Mouse (Mus musculus) ES-E14 (cell line): Measurements from ENCODE around the gene Kcnn1. TPM values are rescaled to one million over a fixed set of nuclear protein-coding genes. Genes with fewer than 3 reads are reported as not detected.

Source experiments
- DNase-seq: peaks from one replicate; pipeline ENCODE4 v3.0.0-alpha.2; 2013; ENCODE audit warnings: low read depth, low spot score
- H3K27ac ChIP-seq: 2 replicates; pipeline ENCODE4 v1.5.1; 2012; ENCODE audit warnings: low read depth, mild to moderate bottlenecking, low read length, moderate library complexity, mixed read lengths; ENCODE audit not compliant: poor library complexity, insufficient read depth, severe bottlenecking
- H3K36me3 ChIP-seq: 2 replicates; pipeline ENCODE4 v1.6.1; 2012; ENCODE audit warnings: mild to moderate bottlenecking, low read length, moderate library complexity, mixed read lengths; ENCODE audit not compliant: control insufficient read depth, poor library complexity, insufficient read depth, severe bottlenecking
- H3K4me1 ChIP-seq, 2 experiments: fragments of 150-350 bp in 1 of 2; sonication (generic) in 1 of 2; 2 replicates each; pipeline ENCODE4 v1.6.1; 2012; ENCODE audit warnings: low read length in 2 of 2, mild to moderate bottlenecking in 1 of 2, mixed read lengths in 1 of 2; ENCODE audit not compliant: control insufficient read depth in 2 of 2, insufficient read depth in 2 of 2, poor library complexity in 1 of 2
- H3K4me3 ChIP-seq, 2 experiments: fragments of 150-350 bp in 1 of 2; sonication (generic) in 1 of 2; 2 replicates each; pipeline ENCODE4 v1.5.1; 2012; ENCODE audit warnings: low read length in 2 of 2, low read depth in 1 of 2, mild to moderate bottlenecking in 1 of 2, mixed read lengths in 1 of 2; ENCODE audit not compliant: insufficient read depth in 1 of 2, poor library complexity in 1 of 2, severe bottlenecking in 1 of 2
- H3K9ac ChIP-seq: 2 replicates; pipeline ENCODE4 v1.6.1; 2012; ENCODE audit warnings: low read depth, mild to moderate bottlenecking, low read length, mixed read lengths; ENCODE audit not compliant: poor library complexity, insufficient read depth, severe bottlenecking
- H3K9me3 ChIP-seq: fragments of 150-350 bp; sonication (generic); 2 replicates; pipeline ENCODE4 v1.6.1; 2012; ENCODE audit warnings: low read depth, mild to moderate bottlenecking, low read length; ENCODE audit not compliant: control insufficient read depth, insufficient read depth
- CHD2 ChIP-seq: IDR thresholded peaks from 2 replicates; pipeline ENCODE4 v1.6.1; 2014; ENCODE audit warnings: mild to moderate bottlenecking, low read depth, low read length, inconsistent platforms
- HCFC1 ChIP-seq: IDR thresholded peaks from 2 replicates; pipeline ENCODE4 v1.6.1; 2012; ENCODE audit warnings: low read length, inconsistent platforms, borderline replicate concordance; ENCODE audit not compliant: insufficient read depth
- MAFK ChIP-seq: IDR thresholded peaks from 2 replicates; pipeline ENCODE4 v1.6.1; 2014; ENCODE audit warnings: mild to moderate bottlenecking, low read depth, low read length, inconsistent platforms; ENCODE audit not compliant: insufficient read depth
- ZC3H11A ChIP-seq: IDR thresholded peaks from 2 replicates; pipeline ENCODE4 v1.6.1; 2012; ENCODE audit warnings: low read depth, mild to moderate bottlenecking, inconsistent platforms, low read length, borderline replicate concordance
- ZNF384 ChIP-seq: IDR thresholded peaks from 2 replicates; pipeline ENCODE4 v1.6.1; 2012; ENCODE audit warnings: low read depth, low read length, inconsistent platforms
- in situ Hi-C, 2 experiments: fragments of 600-800 bp; cut with MboI; formaldehyde crosslinking; loops; one replicate each; pipeline ENCODE4 v1.15.1; 2025; ENCODE audit warnings: low sequenced_read_pairs in 2 of 2, inconsistent platforms in 1 of 2; ENCODE audit not compliant: unreplicated experiment in 2 of 2
- total RNA-seq: library from RNA; depleted of rRNA; stranded (reverse); fragments of 300-350 nt; gene quantifications from 2 replicates; pipeline ENCODE4 v1.2.3, GENCODE M21; 2012

The Kcnn1 gene
- total RNA-seq, 1 experiment = 3.7 TPM

- H3K4me3 ChIP-seq = peak overlapping the region; percentile 59 to 66; a peak in 3 of 4 replicates
- peak; percentile 89 for DNase-seq
- no peak for TF ChIP-seq ZNF384
- TF ChIP-seq CHD2 = no peak
- no peak for TF ChIP-seq MAFK
These were observed 28.3 kb upstream of the Kcnn1 start for GRCm38 (mm10) chr8:70891356-70891755.

GRCm38 (mm10) chr8:70890656-70891055, 27.6 kb upstream of the Kcnn1 start:
- in situ Hi-C loops = no loop called here
- Histone ChIP-seq H3K9ac (no peak overlapping the region), H3K9me3 (no peaks in the 10 kb centered on the region), H3K4me1 (peaks cover 8 to 27% of the 10 kb centered on the region in 2 experiments), H3K27ac (no peak overlapping the region), H3K4me3 (no peak overlapping the region), H3K36me3 (peaks cover 19% of the 10 kb centered on the region)
- TF ChIP-seq HCFC1 (no peak), ZNF384 (no peak), ZC3H11A (no peak), MAFK (no peak), CHD2 (no peak)
- DNase-seq = no peak

More at GRCm38 (mm10) chr8:70891356-70891755, 28.3 kb upstream of the Kcnn1 start:
- no peak overlapping the region for H3K9ac ChIP-seq
- in situ Hi-C loops = no loop called here
- H3K9me3 ChIP-seq = no peaks in the 10 kb centered on the region
- peaks cover 4 to 23% of the 10 kb centered on the region in 2 experiments; a peak in 3 of 4 replicates for H3K4me1 ChIP-seq
- H3K36me3 ChIP-seq = peaks cover 26% of the 10 kb centered on the region
- no peak overlapping the region for H3K27ac ChIP-seq

GRCm38 (mm10) chr8:70887669-70888068, 24.6 kb upstream of the Kcnn1 start:
- no peaks in the 10 kb centered on the region for H3K36me3 ChIP-seq
- DNase-seq = no peak
- H3K9me3 ChIP-seq = no peaks in the 10 kb centered on the region
- TF ChIP-seq MAFK = no peak
- no peak for TF ChIP-seq ZC3H11A
- TF ChIP-seq HCFC1 = no peak
- TF ChIP-seq CHD2 = no peak
- TF ChIP-seq ZNF384 = no peak
- H3K9ac ChIP-seq = no peak overlapping the region
- H3K4me3 ChIP-seq = peak overlapping the region in 1 of 2 experiments; percentile 47; a peak in 2 of 4 replicates
- in situ Hi-C loops = no loop called here
- H3K27ac ChIP-seq = no peak overlapping the region
- H3K4me1 ChIP-seq = peaks cover 8 to 29% of the 10 kb centered on the region in 2 experiments

GRCm38 (mm10) chr8:70885612-70886011, 22.6 kb upstream of the Kcnn1 start:
- no peak overlapping the region for H3K27ac ChIP-seq
- TF ChIP-seq ZC3H11A = no peak
- TF ChIP-seq HCFC1 = no peak
- no peak for TF ChIP-seq MAFK
- TF ChIP-seq ZNF384 = no peak
- no peak for TF ChIP-seq CHD2
- peaks cover 4 to 22% of the 10 kb centered on the region in 2 experiments for H3K4me1 ChIP-seq
- H3K9ac ChIP-seq = no peak overlapping the region
- H3K36me3 ChIP-seq = no peaks in the 10 kb centered on the region
- H3K4me3 ChIP-seq = no peak overlapping the region
- in situ Hi-C loops = no loop called here
- DNase-seq = no peak
- no peaks in the 10 kb centered on the region for H3K9me3 ChIP-seq

GRCm38 (mm10) chr8:70884683-70885082, 21.6 kb upstream of the Kcnn1 start:
- H3K9me3 ChIP-seq = no peaks in the 10 kb centered on the region
- no peak overlapping the region for H3K4me3 ChIP-seq
- H3K36me3 ChIP-seq = no peaks in the 10 kb centered on the region
- H3K4me1 ChIP-seq = peaks cover 4 to 27% of the 10 kb centered on the region in 2 experiments
- TF ChIP-seq ZC3H11A (no peak), CHD2 (no peak), MAFK (no peak)
- no peak overlapping the region for H3K9ac ChIP-seq
- no peak overlapping the region for H3K27ac ChIP-seq
- no peak for DNase-seq
- in situ Hi-C loops = no loop called here
